Mouse (Mus musculus): ENCODE measurements around the gene Pfdn2.

GRCm38 (mm10) chr1:171407263-171407662 lies 61.8 kb downstream of the Pfdn2 start:
- TF ChIP-seq CTCF (IDR thresholded peaks at IDR 0.05; ENCODE audit: low read depth): no peak
- no peak for TF ChIP-seq EP300 (IDR thresholded peaks at IDR 0.05; ENCODE audit: low read depth)
